In the genomic region with DNA sequence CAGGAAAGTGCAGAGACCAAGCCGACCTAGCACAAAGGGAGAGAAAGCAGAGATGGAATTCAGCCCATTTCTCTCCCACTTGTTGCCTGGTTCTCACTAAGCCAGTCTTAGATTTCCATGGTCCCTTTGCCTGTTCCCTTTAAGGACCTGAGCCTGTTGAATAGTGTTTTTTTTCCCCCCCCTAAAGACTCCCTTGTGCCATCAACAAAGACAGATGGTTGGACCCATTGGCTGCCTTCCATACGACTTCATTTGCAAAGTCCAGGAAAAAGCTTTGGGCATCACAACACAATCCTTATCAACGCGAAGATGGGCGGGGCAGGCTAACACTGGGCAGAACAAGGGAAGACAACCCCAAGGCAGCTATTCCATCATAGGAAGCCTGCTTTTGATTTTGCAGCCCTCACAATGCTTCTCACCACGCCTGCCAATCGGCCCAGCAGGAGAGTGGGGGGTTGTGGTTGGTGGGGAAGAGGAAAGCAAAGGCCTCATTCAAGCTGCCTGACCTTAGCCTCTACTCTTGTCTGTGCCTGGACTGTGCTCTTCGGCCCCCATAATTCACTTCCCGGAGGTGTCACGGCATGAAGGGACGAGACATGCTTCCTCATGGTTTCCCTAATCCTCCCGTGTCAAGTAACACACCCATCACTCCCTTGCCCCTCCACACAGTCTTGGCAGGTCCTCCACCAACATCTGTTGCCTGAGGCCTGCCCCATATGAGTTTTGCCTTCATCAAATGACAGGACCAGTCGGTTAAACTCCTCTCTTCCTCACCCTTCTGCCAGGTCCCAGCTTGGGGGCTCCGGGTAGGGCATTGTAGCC, we compare ENCODE assay signal across 10 mouse cellular contexts. TPM values are rescaled to one million over a fixed set of nuclear protein-coding genes. Genes with fewer than 3 reads are reported as not detected.
DNase-seq lines count a peak whose midpoint lies in the region; ATAC-seq and TF ChIP-seq lines count a peak whose summit lies in the region.
"Had no signal": no experiment of that assay in that cellular context is flagged by ENCODE, and none has a peak within 500 bp of the region (broad histone marks: within the 10 kb centered on the region; RNA-seq: fewer than 3 reads in every experiment).

No protein-coding gene starts in this region.

- H3K4me1 ChIP-seq in intestine, embryonic 15.5 days (replicated peaks) = 0 out of 2 replicates have a peak, but pooled peaks cover 3% of the 10 kb centered on the region
- no peaks in the 10 kb centered on the region for H3K4me1 ChIP-seq in intestine, postnatal 0 days (replicated peaks; ENCODE audit: control insufficient read depth, insufficient read depth, low read length)
- H3K4me1 ChIP-seq in hindbrain, embryonic 15.5 days (replicated peaks) = peaks cover 5% of the 10 kb centered on the region; the same call in 1 of the 2 replicates
- peaks cover 3% of the 10 kb centered on the region; the same call in 1 of the 2 replicates for H3K4me1 ChIP-seq in neural tube, embryonic 11.5 days (ENCODE audit: control insufficient read depth, insufficient read depth, low read length)

- H3K27ac ChIP-seq in intestine, embryonic 15.5 days = no peak overlapping the region
- no peak overlapping the region for H3K27ac ChIP-seq in intestine, postnatal 0 days (ENCODE audit: low read depth, low read length)
- H3K27ac ChIP-seq in hindbrain, embryonic 15.5 days (replicated peaks) = peak overlapping the region; percentile 50
- H3K27ac ChIP-seq in neural tube, embryonic 11.5 days (ENCODE audit: low read depth, low read length) = no peak overlapping the region
- H3K27ac ChIP-seq: heart, adult 2 months had no signal

- H3K9ac ChIP-seq in intestine, embryonic 15.5 days = no peak overlapping the region
- H3K9ac ChIP-seq in intestine, postnatal 0 days (ENCODE audit: low read depth, low read length) = no peak overlapping the region
- H3K9ac ChIP-seq in hindbrain, embryonic 15.5 days = no peak overlapping the region
- H3K9ac ChIP-seq in neural tube, embryonic 11.5 days (ENCODE audit: low read length) = no peak overlapping the region

- WGBS in intestine, embryonic 15.5 days = 58% methylated on average over 14 of the region's 14 CpGs
- WGBS in intestine, postnatal 0 days = 60% methylated on average over 14 of the region's 14 CpGs
- WGBS in hindbrain, embryonic 15.5 days = 18% methylated on average over 14 of the region's 14 CpGs
- WGBS in neural tube, embryonic 11.5 days = 31% methylated on average over 14 of the region's 14 CpGs

- no peaks in the 10 kb centered on the region for H3K36me3 ChIP-seq in intestine, embryonic 15.5 days
- no peaks in the 10 kb centered on the region for H3K36me3 ChIP-seq in intestine, postnatal 0 days (ENCODE audit: control insufficient read depth, insufficient read depth)
- no peaks in the 10 kb centered on the region for H3K36me3 ChIP-seq in hindbrain, embryonic 15.5 days
- H3K36me3 ChIP-seq in neural tube, embryonic 11.5 days (ENCODE audit: control insufficient read depth, insufficient read depth, low read length) = no peaks in the 10 kb centered on the region

- H3K4me3 ChIP-seq in intestine, embryonic 15.5 days (replicated peaks) = no peak overlapping the region
- no peak overlapping the region for H3K4me3 ChIP-seq in intestine, postnatal 0 days (ENCODE audit: low read depth, low read length)
- H3K4me3 ChIP-seq in hindbrain, embryonic 15.5 days = no peak overlapping the region
- H3K4me3 ChIP-seq in neural tube, embryonic 11.5 days (ENCODE audit: low read depth, low read length) = no peak overlapping the region
- H3K4me3 ChIP-seq: heart, adult 2 months had no signal

- peak; percentile 49 for ATAC-seq in intestine, embryonic 15.5 days
- no peak for ATAC-seq in intestine, postnatal 0 days
- peak; percentile 91 for ATAC-seq in hindbrain, embryonic 15.5 days (ENCODE audit: low FRiP score, low read depth)
- peak; percentile 39 for ATAC-seq in neural tube, embryonic 11.5 days (ENCODE audit: insufficient read depth, low FRiP score, low TSS enrichment)
- no peak for ATAC-seq in activated CD4-positive, CD25-positive, alpha-beta regulatory T cell, adult 4 months

- no peaks in the 10 kb centered on the region for H3K27me3 ChIP-seq in intestine, embryonic 15.5 days (replicated peaks)
- H3K27me3 ChIP-seq in intestine, postnatal 0 days (replicated peaks; ENCODE audit: control insufficient read depth, insufficient read depth, low read length) = no peaks in the 10 kb centered on the region
- H3K27me3 ChIP-seq in hindbrain, embryonic 15.5 days = no peaks in the 10 kb centered on the region
- no peaks in the 10 kb centered on the region for H3K27me3 ChIP-seq in neural tube, embryonic 11.5 days (ENCODE audit: control insufficient read depth, insufficient read depth, low read length)

- DNase-seq in embryo, embryonic 11 days = peak; percentile 52
- peak; percentile 65 for DNase-seq in neural tube, embryonic 11.5 days (ENCODE audit: low spot score)
- no peak for DNase-seq in layer of hippocampus, adult 9-11 months
- no peak for DNase-seq in spleen, postnatal 4 days (ENCODE audit: low spot score in 2 of 2)
- DNase-seq: heart, adult 2 months; kidney, adult 18-20 months had no signal

- no peak overlapping the region for H3K4me2 ChIP-seq in intestine, embryonic 15.5 days (replicated peaks)
- H3K4me2 ChIP-seq in intestine, postnatal 0 days (replicated peaks; ENCODE audit: low read depth) = no peak overlapping the region
- H3K4me2 ChIP-seq in hindbrain, embryonic 15.5 days = no peak overlapping the region
- no peak overlapping the region for H3K4me2 ChIP-seq in neural tube, embryonic 11.5 days (ENCODE audit: low read depth)

- TF ChIP-seq CTCF in intestine, postnatal 0 days (IDR thresholded peaks at IDR 0.05; ENCODE audit: low read depth) = no peak

- H3K9me3 ChIP-seq in intestine, embryonic 15.5 days = no peaks in the 10 kb centered on the region
- no peaks in the 10 kb centered on the region for H3K9me3 ChIP-seq in intestine, postnatal 0 days (ENCODE audit: control insufficient read depth)
- H3K9me3 ChIP-seq in hindbrain, embryonic 15.5 days = no peaks in the 10 kb centered on the region
- no peaks in the 10 kb centered on the region for H3K9me3 ChIP-seq in neural tube, embryonic 11.5 days (ENCODE audit: control insufficient read depth, low read length)

RNA-seq across cellular contexts. Expression of a gene that starts 36.0 kb away (rescaled TPM):
- polyA plus RNA-seq in intestine, embryonic 15.5 days (2015; fragmentation: Nextera tagmentation; extraction: Ambion mirVana) = 35.0 and 41.2 TPM in 2 replicates
- polyA plus RNA-seq in intestine, postnatal 0 days (2015; fragmentation: Nextera tagmentation; extraction: Ambion mirVana) = 15.9 and 16.6 TPM in 2 replicates
- polyA plus RNA-seq in hindbrain, embryonic 15.5 days (2015; fragmentation: Nextera tagmentation; extraction: Ambion mirVana) = 49.8 and 61.4 TPM in 2 replicates
- polyA plus RNA-seq in neural tube, embryonic 11.5 days (2014; fragmentation: Nextera tagmentation; extraction: Ambion mirVana) = 161 and 164 TPM in 2 replicates
- polyA plus RNA-seq in activated CD4-positive, CD25-positive, alpha-beta regulatory T cell, adult 4 months (2017; shearing (Covaris generic)) = not detected

Comparison
In these comparisons a context has a peak if more than half of its experiments do, and no peak if none do; other contexts are left out.
1. ATAC-seq: peak in intestine, embryonic 15.5 days (single experiment), hindbrain, embryonic 15.5 days (single experiment) and neural tube, embryonic 11.5 days (single experiment); none in intestine, postnatal 0 days (single experiment) and activated CD4-positive, CD25-positive, alpha-beta regulatory T cell, adult 4 months (single experiment).
2. DNase-seq: peak in embryo, embryonic 11 days (single experiment) and neural tube, embryonic 11.5 days (single experiment); none in layer of hippocampus, adult 9-11 months (single experiment) and spleen, postnatal 4 days (0 of 2).
3. RNA of a gene that starts 36.0 kb away (polyA plus RNA-seq): 161 to 164 TPM in neural tube, embryonic 11.5 days, 49.8 to 61.4 TPM in hindbrain, embryonic 15.5 days, 35.0 to 41.2 TPM in intestine, embryonic 15.5 days and 15.9 to 16.6 TPM in intestine, postnatal 0 days; not detected in activated CD4-positive, CD25-positive, alpha-beta regulatory T cell, adult 4 months; every median in the first group is over 10 times any median in the second.